Mouse (Mus musculus): Measurements from ENCODE around the gene Avpi1. TPM values are rescaled to one million over a fixed set of nuclear protein-coding genes. Genes with fewer than 3 reads are reported as not detected.
A peak's percentile ranks its signal among the peaks of the same experiment; 100 is the strongest.

Avpi1 gene
- polyA plus RNA-seq, 1 experiment from 2014 or later, result 44.7 TPM

GRCm38 (mm10) chr19:42158246-42159017 is 29.6 kb upstream of the Avpi1 start:
- no peaks in the 10 kb centered on the region for H3K36me3 ChIP-seq
- H3K4me3 ChIP-seq (replicated peaks), result no peak overlapping the region
- H3K4me2 ChIP-seq, result peak overlapping the region; percentile 11
- no peaks in the 10 kb centered on the region for H3K9me3 ChIP-seq
- no peak for ATAC-seq (ENCODE audit: insufficient read depth, low FRiP score, low read depth)
- H3K27me3 ChIP-seq (replicated peaks), result no peaks in the 10 kb centered on the region
- H3K9ac ChIP-seq, result no peak overlapping the region
- H3K4me1 ChIP-seq, result no peaks in the 10 kb centered on the region
- 16% methylated on average over 13 of the region's 13 CpGs for WGBS
- H3K27ac ChIP-seq, result no peak overlapping the region; the same call in 1 of the 2 replicates

GRCm38 (mm10) chr19:42157493-42158237 is 28.8 kb upstream of the Avpi1 start:
- no peak overlapping the region for H3K9ac ChIP-seq
- WGBS, result 47% methylated on average over 12 of the region's 12 CpGs
- H3K27ac ChIP-seq, result no peak overlapping the region; the same call in 1 of the 2 replicates

GRCm38 (mm10) chr19:42151990-42152389 is 23.1 kb upstream of the Avpi1 start:
- no peaks in the 10 kb centered on the region for H3K9me3 ChIP-seq
- H3K9ac ChIP-seq, result no peak overlapping the region
- no peak overlapping the region for H3K4me2 ChIP-seq
- H3K4me1 ChIP-seq, result peaks cover 36% of the 10 kb centered on the region
- peak overlapping the region; percentile 65; the same call in 1 of the 2 replicates for H3K27ac ChIP-seq
- H3K36me3 ChIP-seq, result no peaks in the 10 kb centered on the region
- 3% methylated on average over 6 of the region's 6 CpGs for WGBS
- H3K4me3 ChIP-seq (replicated peaks), result no peak overlapping the region
- H3K27me3 ChIP-seq (replicated peaks), result 0 out of 2 replicates have a peak, but pooled peaks cover 3% of the 10 kb centered on the region
- peak; percentile 11; the same call in 1 of the 2 replicates for ATAC-seq (ENCODE audit: insufficient read depth, low FRiP score, low read depth)

More at GRCm38 (mm10) chr19:42157493-42158237, 28.8 kb upstream of the Avpi1 start:
- no peaks in the 10 kb centered on the region for H3K36me3 ChIP-seq
- no peaks in the 10 kb centered on the region for H3K9me3 ChIP-seq
- H3K4me1 ChIP-seq, result no peaks in the 10 kb centered on the region
- H3K4me2 ChIP-seq, result no peak overlapping the region
- no peak for ATAC-seq (ENCODE audit: insufficient read depth, low FRiP score, low read depth)
- no peaks in the 10 kb centered on the region for H3K27me3 ChIP-seq (replicated peaks)
- no peak overlapping the region for H3K4me3 ChIP-seq (replicated peaks)

GRCm38 (mm10) chr19:42148569-42148860 is 19.7 kb upstream of the Avpi1 start:
- Histone ChIP-seq H3K9ac (peak overlapping the region; percentile 80; the same call in 1 of the 2 replicates), H3K4me3 (replicated peaks) (peak overlapping the region; percentile 74), H3K27me3 (replicated peaks) (0 out of 2 replicates have a peak, but pooled peaks cover 3% of the 10 kb centered on the region), H3K27ac (peak overlapping the region; percentile 92), H3K4me2 (peak overlapping the region; percentile 84), H3K4me1 (peaks cover 37% of the 10 kb centered on the region), H3K36me3 (no peaks in the 10 kb centered on the region), H3K9me3 (no peaks in the 10 kb centered on the region)
- ATAC-seq (ENCODE audit: insufficient read depth, low FRiP score, low read depth), result peak; percentile 62
- 17% methylated on average over 7 of the region's 7 CpGs for WGBS

GRCm38 (mm10) chr19:42147769-42148568 is 19.1 kb upstream of the Avpi1 start:
- H3K27me3 ChIP-seq (replicated peaks), result 0 out of 2 replicates have a peak, but pooled peaks cover 3% of the 10 kb centered on the region
- H3K4me1 ChIP-seq, result peaks cover 37% of the 10 kb centered on the region
- peak overlapping the region; percentile 84 for H3K4me2 ChIP-seq
- no peaks in the 10 kb centered on the region for H3K36me3 ChIP-seq
- ATAC-seq (ENCODE audit: insufficient read depth, low FRiP score, low read depth), result peak; percentile 13; the same call in 1 of the 2 replicates
- H3K4me3 ChIP-seq (replicated peaks), result peak overlapping the region; percentile 74
- under 1% methylated on average over 63 of the region's 63 CpGs for WGBS
- H3K27ac ChIP-seq, result peak overlapping the region; percentile 92
- H3K9ac ChIP-seq, result peak overlapping the region; percentile 80
- no peaks in the 10 kb centered on the region for H3K9me3 ChIP-seq

- Histone ChIP-seq H3K4me2 (peak within 1 kb of the TSS; percentile 84), H3K9me3 (no peaks in the 10 kb centered on the region), H3K9ac (peak within 1 kb of the TSS; percentile 80), H3K27ac (peak within 1 kb of the TSS; percentile 92), H3K4me3 (replicated peaks) (peak within 1 kb of the TSS; percentile 74), H3K4me1 (peaks cover 37% of the 10 kb centered on the region), H3K36me3 (no peaks in the 10 kb centered on the region), H3K27me3 (replicated peaks) (0 out of 2 replicates have a peak, but pooled peaks cover 3% of the 10 kb centered on the region)
- peak; percentile 70 for ATAC-seq (ENCODE audit: insufficient read depth, low FRiP score, low read depth)
- WGBS, result under 1% methylated on average over 48 of the region's 57 CpGs
Observed at GRCm38 (mm10) chr19:42147170-42147768, 18.4 kb upstream of the Avpi1 start, which contains the start of gene Marveld1. TSS of gene Marveld1 (plus strand) at chr19:42147400.

- H3K27me3 ChIP-seq (replicated peaks), result 0 out of 2 replicates have a peak, but pooled peaks cover 3% of the 10 kb centered on the region
- H3K4me3 ChIP-seq (replicated peaks), result peak overlapping the region; percentile 74; the same call in 1 of the 2 replicates
- H3K4me2 ChIP-seq, result peak overlapping the region; percentile 84
- no peaks in the 10 kb centered on the region for H3K36me3 ChIP-seq
- H3K4me1 ChIP-seq, result peaks cover 32% of the 10 kb centered on the region
- WGBS, result 87% methylated on average over 9 of the region's 9 CpGs
- no peaks in the 10 kb centered on the region for H3K9me3 ChIP-seq
- no peak for ATAC-seq (ENCODE audit: insufficient read depth, low FRiP score, low read depth)
- peak overlapping the region; percentile 92 for H3K27ac ChIP-seq
- no peak overlapping the region for H3K9ac ChIP-seq
Observed at GRCm38 (mm10) chr19:42146276-42147010, 17.6 kb upstream of the Avpi1 start.

- Histone ChIP-seq H3K27me3 (replicated peaks) (0 out of 2 replicates have a peak, but pooled peaks cover 3% of the 10 kb centered on the region), H3K9ac (no peak overlapping the region), H3K36me3 (no peaks in the 10 kb centered on the region), H3K9me3 (no peaks in the 10 kb centered on the region), H3K27ac (no peak overlapping the region), H3K4me3 (replicated peaks) (no peak overlapping the region), H3K4me2 (no peak overlapping the region), H3K4me1 (peaks cover 27% of the 10 kb centered on the region)
- WGBS, result 87% methylated on average over 2 of the region's 2 CpGs
- ATAC-seq (ENCODE audit: insufficient read depth, low FRiP score, low read depth), result no peak
Observed at GRCm38 (mm10) chr19:42145731-42146130, 16.9 kb upstream of the Avpi1 start.

GRCm38 (mm10) chr19:42145210-42145609 is 16.4 kb upstream of the Avpi1 start:
- Histone ChIP-seq H3K27ac (peak overlapping the region; percentile 40; the same call in 1 of the 2 replicates), H3K36me3 (no peaks in the 10 kb centered on the region), H3K9ac (no peak overlapping the region), H3K4me3 (replicated peaks) (no peak overlapping the region), H3K4me1 (peaks cover 23% of the 10 kb centered on the region), H3K27me3 (replicated peaks) (0 out of 2 replicates have a peak, but pooled peaks cover 3% of the 10 kb centered on the region), H3K4me2 (no peak overlapping the region), H3K9me3 (no peaks in the 10 kb centered on the region)
- 67% methylated on average over 4 of the region's 4 CpGs for WGBS
- no peak for ATAC-seq (ENCODE audit: insufficient read depth, low FRiP score, low read depth)

- Histone ChIP-seq H3K27ac (peak overlapping the region; percentile 40), H3K4me1 (peaks cover 21% of the 10 kb centered on the region), H3K4me2 (no peak overlapping the region), H3K36me3 (no peaks in the 10 kb centered on the region), H3K9me3 (no peaks in the 10 kb centered on the region), H3K27me3 (replicated peaks) (0 out of 2 replicates have a peak, but pooled peaks cover 3% of the 10 kb centered on the region), H3K9ac (no peak overlapping the region), H3K4me3 (replicated peaks) (no peak overlapping the region)
- ATAC-seq (ENCODE audit: insufficient read depth, low FRiP score, low read depth), result no peak
- WGBS, result 18% methylated on average over 8 of the region's 8 CpGs
Observed at GRCm38 (mm10) chr19:42144541-42145167, 15.8 kb upstream of the Avpi1 start.

Data from stomach, embryonic 15.5 days (tissue).